Mouse (Mus musculus): ENCODE results near the gene Cflar. TPM values are rescaled to one million over a fixed set of nuclear protein-coding genes. Genes with fewer than 3 reads are reported as not detected.
"Not testable (repeated sequence)": the region's sequence is repeated elsewhere in the genome, so short reads cannot be mapped to it uniquely, and the experiment has no call there.

Cflar gene
- total RNA-seq, 2 experiments from 2014 or later = 95.6 to 114 TPM

GRCm38 (mm10) chr1:58770111-58770720 is 58.9 kb downstream of the Cflar start:
- peak; percentile 68 for ATAC-seq (replicated peaks; ENCODE audit: poor library complexity, severe bottlenecking)

- no peak for ATAC-seq (replicated peaks; ENCODE audit: poor library complexity, severe bottlenecking)
Observed at GRCm38 (mm10) chr1:58772084-58772483, 60.8 kb downstream of the Cflar start.

GRCm38 (mm10) chr1:58773280-58773679 is 62.0 kb downstream of the Cflar start:
- ATAC-seq (replicated peaks; ENCODE audit: poor library complexity, severe bottlenecking) = peak; percentile 74

GRCm38 (mm10) chr1:58773905-58774304 is 62.6 kb downstream of the Cflar start:
- ATAC-seq (replicated peaks; ENCODE audit: poor library complexity, severe bottlenecking) = peak; percentile 71

- ATAC-seq (replicated peaks; ENCODE audit: poor library complexity, severe bottlenecking) = no peak
Observed at GRCm38 (mm10) chr1:58775361-58775760, 64.1 kb downstream of the Cflar start.

- ATAC-seq (replicated peaks; ENCODE audit: poor library complexity, severe bottlenecking) = no peak
Observed at GRCm38 (mm10) chr1:58777583-58777982, 66.3 kb downstream of the Cflar start.

- ATAC-seq (replicated peaks; ENCODE audit: poor library complexity, severe bottlenecking) = no peak
Observed at GRCm38 (mm10) chr1:58778226-58778625, 66.9 kb downstream of the Cflar start.

GRCm38 (mm10) chr1:58786276-58786675 is 75.0 kb downstream of the Cflar start:
- ATAC-seq (replicated peaks; ENCODE audit: poor library complexity, severe bottlenecking) = no peak

- ATAC-seq (replicated peaks; ENCODE audit: poor library complexity, severe bottlenecking) = no peak
Observed at GRCm38 (mm10) chr1:58788410-58788809, 77.1 kb downstream of the Cflar start.

GRCm38 (mm10) chr1:58794705-58795104 is 83.4 kb downstream of the Cflar start:
- no peak for ATAC-seq (replicated peaks; ENCODE audit: poor library complexity, severe bottlenecking)

GRCm38 (mm10) chr1:58795291-58796058 is 84.2 kb downstream of the Cflar start, which contains the start of gene Casp8:
Casp8 (plus strand) TSS chr1:58795374.
- peak; percentile 92 for ATAC-seq (replicated peaks; ENCODE audit: poor library complexity, severe bottlenecking)

GRCm38 (mm10) chr1:58796059-58796363 is 84.7 kb downstream of the Cflar start:
- ATAC-seq (replicated peaks; ENCODE audit: poor library complexity, severe bottlenecking) = no peak

GRCm38 (mm10) chr1:58796853-58797252 is 85.5 kb downstream of the Cflar start:
- no peak for ATAC-seq (replicated peaks; ENCODE audit: poor library complexity, severe bottlenecking)

GRCm38 (mm10) chr1:58797370-58797769 is 86.1 kb downstream of the Cflar start:
- peak; percentile 40 for ATAC-seq (replicated peaks; ENCODE audit: poor library complexity, severe bottlenecking)

GRCm38 (mm10) chr1:58798911-58799310 is 87.6 kb downstream of the Cflar start:
- no peak for ATAC-seq (replicated peaks; ENCODE audit: poor library complexity, severe bottlenecking)

- not testable (repeated sequence) for ATAC-seq (replicated peaks; ENCODE audit: poor library complexity, severe bottlenecking)
Observed at GRCm38 (mm10) chr1:58800644-58801043, 89.3 kb downstream of the Cflar start.

- no peak for ATAC-seq (replicated peaks; ENCODE audit: poor library complexity, severe bottlenecking)
Observed at GRCm38 (mm10) chr1:58801558-58802285, 90.4 kb downstream of the Cflar start.

GRCm38 (mm10) chr1:58802322-58803273 is 91.3 kb downstream of the Cflar start:
- peak; percentile 97 for ATAC-seq (replicated peaks; ENCODE audit: poor library complexity, severe bottlenecking)

GRCm38 (mm10) chr1:58803531-58803930 is 92.2 kb downstream of the Cflar start:
- peak; percentile 26; the same call in 1 of the 2 replicates for ATAC-seq (replicated peaks; ENCODE audit: poor library complexity, severe bottlenecking)

- no peak for ATAC-seq (replicated peaks; ENCODE audit: poor library complexity, severe bottlenecking)
Observed at GRCm38 (mm10) chr1:58806651-58807050, 95.3 kb downstream of the Cflar start.

Data from granulocyte monocyte progenitor cell, adult 5-6 weeks (primary cell).